Mouse (Mus musculus): ENCODE measurements around the gene Tnfrsf13b. TPM values are rescaled to one million over a fixed set of nuclear protein-coding genes. Genes with fewer than 3 reads are reported as not detected.

The Tnfrsf13b gene
- 1 to 10 TPM; 2.3 to 3.2 (median 2.8) TPM for total RNA-seq (2022)

DNA sequence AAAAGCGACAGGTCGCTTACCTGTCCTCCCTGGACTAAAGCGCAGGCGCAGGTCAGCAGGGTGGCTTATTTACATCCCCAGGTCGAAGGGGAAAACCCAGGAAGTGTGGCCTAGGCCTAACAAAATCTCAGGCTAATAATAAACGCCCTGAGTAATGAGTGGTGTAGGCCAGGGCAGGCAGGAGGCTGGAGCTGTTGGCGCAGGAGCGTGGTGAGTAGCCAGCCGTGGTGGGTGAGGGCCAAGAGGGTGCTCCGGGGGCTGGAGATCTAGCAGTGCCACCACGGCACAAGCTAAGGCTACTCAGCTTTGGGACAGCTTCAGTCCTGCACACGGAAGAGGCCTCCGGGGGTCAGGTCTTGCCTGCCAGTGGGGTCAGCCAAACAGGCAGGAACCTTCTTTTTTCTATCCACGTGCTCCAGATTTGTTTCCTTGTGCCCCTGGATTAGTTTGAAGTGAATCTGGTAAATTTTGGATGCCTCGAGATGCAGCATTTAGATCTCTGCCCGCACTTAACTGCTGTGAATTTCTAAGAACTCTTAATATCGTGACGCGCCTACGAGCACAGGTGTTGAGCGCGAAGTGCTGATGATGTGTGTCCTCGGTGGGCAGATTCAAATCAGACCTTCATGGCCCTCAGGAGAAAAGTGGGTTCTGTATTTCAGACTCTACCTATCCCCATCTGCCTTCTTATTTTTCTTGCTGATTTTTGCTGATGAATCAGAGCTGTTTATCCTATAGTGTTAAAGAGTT is at the start of gene Tnfrsf13b:
Gene Tnfrsf13b, plus strand, starts transcription at position 150 of the 750 bp plus-strand sequence.
- no peak for DNase-seq (ENCODE audit: low spot score in 2 of 2)

GRCm38 (mm10) chr11:61081624-61082023 is 44.9 kb upstream of the Tnfrsf13b start:
- no peak for DNase-seq (ENCODE audit: low spot score in 2 of 2)

- DNase-seq (ENCODE audit: low spot score in 2 of 2): no peak
These were observed 36.4 kb upstream of the Tnfrsf13b start for GRCm38 (mm10) chr11:61090195-61090594.

DNA sequence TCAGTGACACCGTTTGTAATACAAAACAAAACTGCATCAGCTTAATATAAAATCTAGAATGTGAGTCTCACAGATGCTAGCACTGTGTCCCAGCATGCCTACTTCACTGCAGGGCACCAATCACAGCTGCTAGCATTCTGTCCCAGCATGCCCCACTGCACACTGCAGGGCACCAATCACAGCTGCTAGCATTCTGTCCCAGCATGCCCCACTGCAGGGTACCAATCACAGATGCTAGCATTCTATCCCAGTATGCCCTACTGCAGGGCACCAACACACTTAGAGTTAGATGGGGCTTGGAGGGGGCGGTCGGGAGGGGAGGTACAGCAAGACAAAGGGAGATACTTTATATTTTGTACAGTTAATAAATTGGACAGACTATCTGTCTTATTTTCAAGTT is 35.4 kb upstream of the Tnfrsf13b start:
- no peak for DNase-seq (ENCODE audit: low spot score in 2 of 2)

GRCm38 (mm10) chr11:61091642-61092262 is 34.8 kb upstream of the Tnfrsf13b start:
- peak; percentile 43 to 81 for DNase-seq (ENCODE audit: low spot score in 2 of 2)

GRCm38 (mm10) chr11:61098046-61098445 is 28.5 kb upstream of the Tnfrsf13b start:
- no peak for DNase-seq (ENCODE audit: low spot score in 2 of 2)

GRCm38 (mm10) chr11:61102397-61103339 is 23.9 kb upstream of the Tnfrsf13b start:
- no peak for DNase-seq (ENCODE audit: low spot score in 2 of 2)

DNA sequence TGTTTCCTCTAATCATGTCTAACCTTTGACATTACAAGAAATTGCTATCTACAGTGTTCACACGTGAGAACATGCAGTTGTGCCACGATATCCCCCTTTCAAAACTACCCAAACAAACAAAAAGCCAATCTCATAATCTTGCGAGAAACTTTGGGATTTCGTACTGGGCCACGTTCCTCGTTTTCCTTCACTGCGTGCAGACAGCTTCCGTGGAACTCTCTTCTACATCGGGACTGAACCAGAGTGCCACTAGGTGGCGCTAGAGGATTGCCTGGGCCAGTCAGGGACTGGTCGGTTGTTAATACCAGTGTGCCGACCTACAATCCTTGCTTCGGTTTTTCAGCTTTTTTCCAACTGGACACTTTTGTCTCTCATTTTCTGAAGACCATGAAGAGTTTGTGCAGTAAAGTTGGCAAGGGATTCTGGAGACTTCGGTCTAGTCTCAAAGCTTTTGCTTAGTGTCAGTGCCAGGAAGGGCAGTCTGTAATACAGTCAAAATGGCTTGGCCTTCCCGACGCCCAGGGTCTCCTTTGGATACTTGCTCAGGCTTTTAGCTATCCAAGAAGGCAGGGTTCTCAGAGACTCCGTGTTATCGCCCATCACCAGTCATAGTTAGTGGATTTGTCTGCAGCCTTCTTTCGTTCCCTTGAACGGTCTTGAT is 22.2 kb upstream of the Tnfrsf13b start:
- DNase-seq (ENCODE audit: low spot score in 2 of 2): peak; percentile 60 to 86

DNA sequence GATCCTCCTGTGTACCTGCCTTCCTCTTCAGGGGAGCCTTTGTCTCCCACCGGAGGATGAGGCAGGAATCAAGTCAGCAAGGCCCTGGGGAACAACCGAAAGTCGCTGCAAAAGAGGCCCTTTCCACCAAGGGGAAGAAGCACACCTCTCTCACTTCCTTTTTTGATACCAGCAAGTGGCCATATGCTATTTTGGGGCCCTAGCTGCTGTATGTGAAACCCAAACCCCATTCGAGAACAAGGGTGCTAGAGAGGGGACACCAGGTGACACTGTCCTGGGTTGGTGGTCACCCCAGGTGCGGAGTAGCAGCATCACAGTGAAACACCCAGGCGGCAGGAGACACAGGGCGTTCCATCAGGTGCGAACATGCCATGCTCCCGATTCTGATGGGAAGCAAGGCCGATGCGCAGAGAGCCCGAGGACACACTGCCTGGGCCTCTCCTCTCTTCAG is 17.6 kb upstream of the Tnfrsf13b start:
- DNase-seq (ENCODE audit: low spot score in 2 of 2): no peak

GRCm38 (mm10) chr11:61109707-61110106 is 16.8 kb upstream of the Tnfrsf13b start:
- DNase-seq (ENCODE audit: low spot score in 2 of 2): no peak

DNA sequence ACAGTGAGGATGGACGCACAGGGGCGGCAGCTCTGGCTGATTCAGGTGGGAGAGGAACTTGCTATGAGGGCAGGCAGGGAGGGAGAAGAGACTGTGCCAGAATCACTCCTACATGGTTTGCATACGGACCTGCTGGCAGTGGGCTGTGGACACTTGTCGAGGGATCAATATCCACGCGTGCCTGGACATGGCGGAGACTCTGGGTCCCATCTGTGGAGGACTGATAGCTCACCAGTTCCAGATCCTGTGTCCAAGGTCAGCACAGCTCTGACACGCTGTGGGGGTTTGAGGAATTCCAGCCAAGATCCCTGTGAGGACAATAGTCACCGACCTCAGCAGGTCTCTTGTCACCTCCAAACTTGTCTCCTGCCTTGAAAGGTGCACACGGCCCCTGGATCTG is 16.4 kb upstream of the Tnfrsf13b start:
- no peak for DNase-seq (ENCODE audit: low spot score in 2 of 2)

DNA sequence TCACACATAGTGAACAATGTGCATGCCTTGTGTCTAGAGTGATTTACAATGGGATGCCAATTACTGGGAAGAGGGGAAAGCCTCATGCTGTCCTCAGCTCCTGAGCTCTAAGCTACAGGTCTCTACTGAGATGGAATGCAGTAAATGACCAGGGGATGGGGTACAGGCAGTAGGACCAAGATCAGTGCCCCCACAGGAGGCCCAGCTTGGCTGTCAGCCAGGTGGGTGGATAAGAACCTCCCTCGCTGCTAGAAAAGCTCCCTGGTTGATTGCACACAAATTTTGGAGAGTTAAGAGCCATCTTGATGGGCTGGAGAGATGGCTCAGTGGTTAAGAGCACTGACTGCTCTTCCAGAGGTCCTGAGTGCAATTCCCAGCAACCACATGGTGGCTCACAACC is 15.6 kb upstream of the Tnfrsf13b start:
- DNase-seq (ENCODE audit: low spot score in 2 of 2): no peak

DNA sequence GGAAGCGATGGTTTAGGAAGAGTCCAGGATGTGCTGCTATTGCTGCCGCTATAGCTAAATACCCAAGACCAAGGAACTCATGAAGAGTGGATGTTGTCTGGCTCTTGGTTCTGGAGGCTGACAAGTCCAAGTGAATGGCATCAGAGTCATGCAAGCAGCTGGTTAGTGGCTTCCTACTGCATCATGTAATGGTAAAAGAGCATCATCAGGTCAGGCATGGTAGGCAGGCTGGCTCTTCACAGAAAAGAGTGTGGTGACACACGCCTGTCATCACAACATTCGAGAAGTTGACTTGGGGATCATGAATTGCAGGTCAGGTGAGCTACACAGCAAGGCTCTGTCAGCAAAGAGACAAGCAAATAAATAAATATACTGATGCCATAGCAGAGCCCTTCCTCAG is 15.1 kb upstream of the Tnfrsf13b start:
- no peak for DNase-seq (ENCODE audit: low spot score in 2 of 2)

- no peak for DNase-seq (ENCODE audit: low spot score in 2 of 2)
These were observed 14.1 kb upstream of the Tnfrsf13b start for GRCm38 (mm10) chr11:61112323-61112995.

GRCm38 (mm10) chr11:61116226-61116625 is 10.3 kb upstream of the Tnfrsf13b start:
- DNase-seq (ENCODE audit: low spot score in 2 of 2): no peak

- no peak for DNase-seq (ENCODE audit: low spot score in 2 of 2)
These were observed 6.5 kb upstream of the Tnfrsf13b start for GRCm38 (mm10) chr11:61119996-61120583.

GRCm38 (mm10) chr11:61122283-61122768 is 4.2 kb upstream of the Tnfrsf13b start:
- no peak for DNase-seq (ENCODE audit: low spot score in 2 of 2)

GRCm38 (mm10) chr11:61122769-61123288 is 3.7 kb upstream of the Tnfrsf13b start:
- no peak for DNase-seq (ENCODE audit: low spot score in 2 of 2)

GRCm38 (mm10) chr11:61123886-61124285 is 2.7 kb upstream of the Tnfrsf13b start:
- no peak for DNase-seq (ENCODE audit: low spot score in 2 of 2)

GRCm38 (mm10) chr11:61125970-61126369 is 585 bp upstream of the Tnfrsf13b start:
- no peak for DNase-seq (ENCODE audit: low spot score in 2 of 2)

Measured in layer of hippocampus, adult 8-10 months (tissue).